Mouse (Mus musculus): ENCODE measurements around the gene Zswim3.
"Not testable (repeated sequence)": the region's sequence is repeated elsewhere in the genome, so short reads cannot be mapped to it uniquely, and the experiment has no call there.

Zswim3 gene

GRCm38 (mm10) chr2:164781876-164782275, 23.0 kb upstream of the Zswim3 start:
- DNase-seq (ENCODE audit: low spot score in 2 of 2): no peak

- DNase-seq (ENCODE audit: low spot score in 2 of 2): no peak
These were observed 20.8 kb upstream of the Zswim3 start for GRCm38 (mm10) chr2:164783926-164784581.

- no peak for DNase-seq (ENCODE audit: low spot score in 2 of 2)
These were observed 20.0 kb upstream of the Zswim3 start for GRCm38 (mm10) chr2:164784869-164785420.

DNA sequence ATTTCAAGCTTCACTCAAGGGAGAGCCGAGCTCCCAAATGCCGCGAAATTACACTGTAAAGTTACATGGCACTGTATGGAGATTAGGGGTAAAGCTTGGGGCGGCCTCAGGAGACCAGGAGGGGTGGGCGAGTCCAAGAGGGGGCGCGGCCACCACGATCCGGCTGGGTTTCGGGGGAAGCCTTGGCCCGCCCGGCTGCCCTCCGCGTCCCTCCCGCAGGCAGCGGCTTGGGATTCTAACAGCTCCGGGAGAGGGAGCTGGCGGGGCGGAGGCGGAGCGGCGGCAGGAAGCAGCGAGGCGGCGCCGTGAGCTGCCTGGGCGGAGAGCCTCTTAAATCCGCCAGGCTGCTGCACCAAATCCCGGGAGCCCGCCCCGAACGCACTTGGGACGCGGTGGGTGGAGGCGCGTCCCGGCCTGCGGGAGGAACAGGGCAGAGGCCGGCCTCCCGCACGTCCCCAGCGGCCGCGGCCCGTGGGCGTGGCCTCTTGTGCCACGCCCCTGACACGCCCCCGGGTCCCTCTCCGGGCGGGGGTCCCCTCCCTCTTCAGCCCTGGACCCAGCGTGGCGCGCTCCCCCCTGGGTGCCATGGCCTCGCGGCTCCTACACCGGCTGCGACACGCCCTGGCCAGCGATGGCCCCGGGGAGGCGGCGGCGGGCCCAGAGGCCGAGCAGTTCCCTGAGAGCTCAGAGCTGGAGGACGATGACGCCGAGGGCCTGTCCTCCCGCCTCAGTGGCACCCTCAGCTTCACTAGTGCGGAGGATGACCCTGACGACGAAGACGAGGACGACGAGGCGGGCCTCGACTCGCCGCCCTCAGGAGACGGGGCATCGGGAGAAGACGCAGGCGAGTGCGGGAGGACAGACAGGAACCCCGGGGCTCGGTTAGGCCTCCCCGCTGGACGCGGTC, 19.2 kb upstream of the Zswim3 start, which contains the start of gene Snx21:
Snx21 (plus strand) TSS at position 343 of the 907 bp plus-strand sequence.
- DNase-seq (ENCODE audit: low spot score in 2 of 2): peak; percentile 40 to 53

DNA sequence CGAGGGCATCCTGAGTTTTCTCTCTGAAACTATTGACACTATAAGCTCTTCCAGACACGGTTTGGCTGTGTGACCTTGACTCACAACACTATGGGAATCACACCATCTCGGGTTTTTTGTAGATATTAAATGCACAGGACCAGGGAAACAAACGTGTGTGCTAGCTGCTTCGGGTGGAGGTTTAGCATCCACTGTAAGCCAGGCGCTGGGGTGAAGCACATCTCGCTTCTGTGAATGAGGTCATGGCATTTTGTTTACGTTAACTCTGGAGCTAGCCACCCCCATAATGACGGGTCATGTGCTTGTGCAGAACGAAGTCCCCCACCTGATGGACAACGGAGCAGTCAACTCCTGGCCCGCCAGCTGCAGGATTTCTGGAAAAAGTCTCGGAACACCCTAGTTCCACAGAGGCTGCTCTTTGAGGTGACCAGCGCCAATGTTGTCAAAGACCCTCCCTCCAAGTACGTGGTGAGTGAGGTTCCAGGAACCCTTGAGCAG, 18.5 kb upstream of the Zswim3 start:
- DNase-seq (ENCODE audit: low spot score in 2 of 2): no peak

GRCm38 (mm10) chr2:164787032-164787431, 17.9 kb upstream of the Zswim3 start:
- no peak for DNase-seq (ENCODE audit: low spot score in 2 of 2)

- no peak for DNase-seq (ENCODE audit: low spot score in 2 of 2)
These were observed 17.1 kb upstream of the Zswim3 start for GRCm38 (mm10) chr2:164787779-164788178.

DNA sequence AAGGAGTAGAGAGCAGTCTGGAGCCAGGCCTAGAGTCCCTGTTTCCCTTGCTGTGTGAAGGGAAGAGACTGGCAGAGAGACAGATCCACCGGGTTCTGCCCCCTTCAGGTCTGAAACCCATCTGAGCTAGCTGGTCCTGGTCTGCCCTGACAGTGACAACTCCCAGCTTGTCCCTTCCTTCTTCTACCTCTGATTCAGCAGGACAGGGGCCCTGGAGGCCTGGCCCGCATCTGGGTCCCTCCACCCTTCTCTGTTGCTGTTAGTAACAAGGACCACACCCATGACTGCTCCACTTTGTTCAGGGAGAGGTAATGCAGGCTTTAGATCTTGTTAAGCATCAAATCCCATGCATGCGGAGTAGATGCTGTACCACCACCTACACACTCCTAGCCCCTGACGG, 16.5 kb upstream of the Zswim3 start:
- no peak for DNase-seq (ENCODE audit: low spot score in 2 of 2)

- no peak for DNase-seq (ENCODE audit: low spot score in 2 of 2)
These were observed 14.4 kb upstream of the Zswim3 start for GRCm38 (mm10) chr2:164790451-164790850.

- DNase-seq (ENCODE audit: low spot score in 2 of 2): no peak
These were observed 13.0 kb upstream of the Zswim3 start for GRCm38 (mm10) chr2:164791841-164792261.

- no peak for DNase-seq (ENCODE audit: low spot score in 2 of 2)
These were observed 12.3 kb upstream of the Zswim3 start for GRCm38 (mm10) chr2:164792400-164793190.

DNA sequence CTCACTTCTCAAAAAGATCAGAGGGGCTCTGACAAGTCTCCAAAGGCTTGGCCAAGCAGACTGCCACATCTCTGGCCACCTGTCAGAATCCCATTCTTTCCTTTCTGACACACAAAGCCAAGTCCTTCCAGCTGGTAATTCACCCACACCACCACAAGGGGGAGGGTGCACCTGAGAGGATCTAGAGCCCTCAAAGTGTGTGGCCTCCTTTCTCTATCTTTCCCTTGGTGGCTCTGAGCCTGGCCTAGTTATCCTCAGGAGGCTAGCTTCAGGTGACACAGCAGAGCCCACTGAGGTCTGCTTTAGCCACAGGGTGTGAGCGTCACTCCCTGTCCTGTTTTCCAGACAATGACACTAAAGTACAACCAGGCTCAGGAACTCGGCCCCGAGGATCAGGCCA, 11.7 kb upstream of the Zswim3 start:
- DNase-seq (ENCODE audit: low spot score in 2 of 2): peak; percentile 43 to 71

DNA sequence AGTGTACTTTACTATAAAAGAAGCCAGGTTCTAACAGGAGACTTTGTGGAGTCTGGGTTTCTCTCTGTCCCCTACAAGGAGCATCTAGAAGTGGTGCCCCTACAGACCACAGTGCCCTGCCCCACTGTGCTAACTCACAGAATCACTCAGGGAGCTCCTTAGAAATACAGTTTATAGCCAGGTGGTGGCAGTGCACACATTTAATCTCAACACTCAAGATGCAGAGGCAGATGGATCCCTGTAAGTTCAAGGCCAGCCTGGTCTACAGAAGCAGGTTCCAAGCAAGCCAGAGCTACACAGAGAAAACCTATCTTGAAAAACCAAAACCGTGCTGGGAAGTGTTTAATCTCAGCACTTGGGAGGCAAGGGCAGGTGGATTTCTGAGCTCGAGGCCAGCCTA, 11.1 kb upstream of the Zswim3 start:
- DNase-seq (ENCODE audit: low spot score in 2 of 2): no peak

DNA sequence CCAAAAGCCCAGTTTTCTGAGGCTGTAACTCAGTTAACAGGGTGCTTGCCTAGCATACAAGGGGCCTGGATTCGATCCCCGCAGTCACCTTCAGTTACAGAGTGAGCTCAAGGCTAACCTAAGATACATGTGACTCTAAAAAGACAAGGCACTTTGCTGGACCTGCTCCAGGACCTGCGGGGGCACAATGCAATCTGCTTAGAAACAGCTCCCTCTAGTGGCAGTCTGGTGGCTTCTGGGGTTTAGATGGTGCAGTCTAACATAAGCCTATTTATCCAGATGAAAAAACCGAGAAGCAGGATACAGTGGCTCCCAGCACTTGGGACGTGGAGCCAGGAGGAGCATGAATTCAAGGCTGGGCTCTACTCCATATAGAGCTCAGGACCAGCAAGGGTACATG, 10.6 kb upstream of the Zswim3 start:
- peak; percentile 51 to 82 for DNase-seq (ENCODE audit: low spot score in 2 of 2)

GRCm38 (mm10) chr2:164795868-164796267, 9.0 kb upstream of the Zswim3 start:
- DNase-seq (ENCODE audit: low spot score in 2 of 2): no peak

GRCm38 (mm10) chr2:164798554-164798953, 6.3 kb upstream of the Zswim3 start:
- not testable (repeated sequence) for DNase-seq (ENCODE audit: low spot score in 2 of 2)

DNA sequence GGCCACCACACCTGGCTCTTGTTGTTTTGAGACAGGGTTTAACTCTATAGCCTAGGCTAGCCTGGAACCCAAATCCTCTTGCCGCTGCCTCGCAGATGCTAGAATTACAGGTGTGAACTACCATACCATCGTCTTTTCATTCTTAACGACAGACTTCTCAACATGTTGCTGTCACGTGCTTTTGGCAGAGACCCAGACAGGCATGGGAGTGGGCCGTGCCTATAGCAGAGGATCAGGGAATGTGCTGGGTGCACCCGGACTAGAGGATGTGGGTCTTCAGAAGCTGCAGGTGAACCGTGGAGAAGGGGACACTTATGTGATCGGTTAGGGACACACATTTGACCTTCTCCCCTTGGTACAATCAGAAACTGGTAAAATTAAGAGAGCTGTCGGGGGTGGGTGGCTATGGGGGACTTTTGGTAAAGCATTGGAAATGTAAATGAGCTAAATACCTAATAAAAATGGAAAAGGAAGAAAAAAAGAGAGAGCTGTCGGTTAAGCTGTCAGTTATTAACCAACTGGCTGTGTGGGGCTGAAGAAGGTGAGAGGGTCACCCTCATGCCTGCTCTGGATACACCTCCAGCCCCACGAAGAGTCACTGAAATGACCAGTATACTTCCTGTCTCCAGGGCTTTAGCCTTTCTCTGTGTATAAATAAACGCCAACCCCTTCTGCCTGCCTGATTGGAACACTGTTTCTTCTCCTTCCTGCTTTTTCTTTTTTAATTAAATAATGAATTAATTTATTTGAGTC, 4.5 kb upstream of the Zswim3 start:
- DNase-seq (ENCODE audit: low spot score in 2 of 2): no peak

GRCm38 (mm10) chr2:164803201-164803920, 1.5 kb upstream of the Zswim3 start:
- DNase-seq (ENCODE audit: low spot score in 2 of 2): no peak

DNA sequence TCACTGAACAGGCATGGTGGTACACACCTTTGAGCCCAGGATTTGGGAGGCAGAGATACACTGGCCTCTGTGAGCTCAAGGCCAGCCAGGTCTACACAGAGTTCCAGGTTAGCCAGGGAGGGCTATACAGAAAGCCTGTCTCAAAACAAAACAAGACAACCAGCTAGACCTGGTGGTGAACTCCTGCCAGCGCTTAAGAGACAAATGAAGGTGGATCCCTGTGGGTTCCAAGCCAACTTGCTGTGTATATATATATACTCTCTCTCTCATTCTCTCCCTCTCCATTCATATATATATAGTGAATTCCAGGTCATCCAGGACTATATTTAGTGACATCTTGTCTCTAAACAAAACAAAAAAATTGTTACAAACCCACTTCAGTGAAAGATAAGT, 981 bp upstream of the Zswim3 start:
- no peak for DNase-seq (ENCODE audit: low spot score in 2 of 2)

DNA sequence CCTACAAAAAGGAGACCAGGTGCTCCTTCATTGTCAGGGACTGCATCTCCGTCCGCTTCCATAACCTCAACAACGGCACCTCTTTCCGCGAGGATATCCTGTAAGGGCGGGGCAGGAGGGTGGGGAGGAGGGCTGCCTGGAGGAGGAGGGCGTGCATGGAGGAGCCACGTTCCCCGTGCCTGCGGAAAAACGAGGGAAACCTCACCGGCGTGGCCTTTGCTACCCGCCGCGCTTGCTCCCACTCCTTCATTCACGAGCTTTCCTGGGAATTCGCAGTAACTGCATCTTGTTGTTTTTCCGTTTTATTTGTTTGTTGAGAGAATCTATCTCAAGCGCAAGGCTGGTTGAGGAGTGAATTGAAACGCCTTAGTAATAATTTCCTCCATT, 427 bp downstream of the Zswim3 start:
- DNase-seq (ENCODE audit: low spot score in 2 of 2): no peak

All from thymus, postnatal 10 days (tissue).